Mouse (Mus musculus) lung, embryonic 15.5 days (tissue): Measurements from ENCODE around the gene Cdc25b. TPM values are rescaled to one million over a fixed set of nuclear protein-coding genes. Genes with fewer than 3 reads are reported as not detected.
A peak's percentile ranks its signal among the peaks of the same experiment; 100 is the strongest.

Source experiments
- ATAC-seq: fragments of 200-750 bp; cut with Nextera tagmentation; 2 replicates; pipeline ENCODE4 v1.8.0; 2017; ENCODE audit warnings: moderate number of reproducible peaks, borderline replicate concordance; ENCODE audit not compliant: low FRiP score, low TSS enrichment; ENCODE audit errors: extremely low read depth
- H3K27ac ChIP-seq: fragments of 300-500 bp; sonication (generic); 2 replicates; pipeline ENCODE4 v1.5.1; 2015; ENCODE audit warnings: moderate library complexity, mild to moderate bottlenecking, inconsistent platforms
- H3K27me3 ChIP-seq: fragments of 300-500 bp; sonication (generic); 2 replicates; pipeline ENCODE4 v1.6.1; 2015; ENCODE audit warnings: inconsistent platforms
- H3K36me3 ChIP-seq: fragments of 300-500 bp; sonication (generic); 2 replicates; pipeline ENCODE4 v1.6.1; 2015; ENCODE audit warnings: inconsistent platforms
- H3K4me1 ChIP-seq: fragments of 300-500 bp; sonication (generic); 2 replicates; pipeline ENCODE4 v1.6.1; 2015; ENCODE audit warnings: inconsistent platforms
- H3K4me2 ChIP-seq: fragments of 300-500 bp; sonication (generic); 2 replicates; pipeline ENCODE4 v1.6.1; 2015; ENCODE audit warnings: inconsistent platforms, mild to moderate bottlenecking, moderate library complexity
- H3K4me3 ChIP-seq: fragments of 300-500 bp; sonication (generic); 2 replicates; pipeline ENCODE4 v1.5.1; 2015; ENCODE audit warnings: mild to moderate bottlenecking, inconsistent platforms
- H3K9ac ChIP-seq: fragments of 300-500 bp; sonication (generic); 2 replicates; pipeline ENCODE4 v1.6.1; 2015; ENCODE audit warnings: inconsistent platforms
- H3K9me3 ChIP-seq: fragments of 300-500 bp; sonication (generic); 2 replicates; pipeline ENCODE4 v1.6.1; 2016; ENCODE audit warnings: inconsistent platforms
- WGBS: fragments of 180-500 bp; shearing (Covaris S2); methylation state at CpG from one replicate; pipeline ENCODE4 v1.1.7; 2015; 5-methylcytosine and 5-hydroxymethylcytosine counted together
- polyA plus RNA-seq: library from polyadenylated mRNA; unstranded; fragments of >200 nt; fragmentation: Nextera tagmentation; extraction: Ambion mirVana; gene quantifications from 2 replicates; pipeline ENCODE4 v1.2.1, GENCODE M21; 2015

Cdc25b gene
- polyA plus RNA-seq, 1 experiment from 2014 or later: 58.4 TPM

- H3K9me3 ChIP-seq: no peaks in the 10 kb centered on the region
- peaks cover 46% of the 10 kb centered on the region for H3K4me1 ChIP-seq
- H3K27ac ChIP-seq: peak overlapping the region; percentile 93
- H3K27me3 ChIP-seq: no peaks in the 10 kb centered on the region
- no peak for ATAC-seq
- H3K36me3 ChIP-seq: 0 out of 2 replicates have a peak, but pooled peaks cover 4% of the 10 kb centered on the region
- peak overlapping the region; percentile 88 for H3K9ac ChIP-seq
- 27% methylated on average over 26 of the region's 26 CpGs for WGBS
- H3K4me3 ChIP-seq: peak overlapping the region; percentile 77
- peak overlapping the region; percentile 91 for H3K4me2 ChIP-seq
Observed at GRCm38 (mm10) chr2:131178828-131179245, 7.9 kb upstream of the Cdc25b start.

- ATAC-seq: peak; percentile 21; the same call in 1 of the 2 replicates
- under 1% methylated on average over 63 of the region's 67 CpGs for WGBS
- Histone ChIP-seq H3K9me3 (no peaks in the 10 kb centered on the region), H3K9ac (peak overlapping the region; percentile 88), H3K27me3 (no peaks in the 10 kb centered on the region), H3K4me1 (peaks cover 42% of the 10 kb centered on the region), H3K36me3 (0 out of 2 replicates have a peak, but pooled peaks cover 4% of the 10 kb centered on the region), H3K27ac (peak overlapping the region; percentile 93), H3K4me3 (peak overlapping the region; percentile 77), H3K4me2 (peak overlapping the region; percentile 91)
Observed at GRCm38 (mm10) chr2:131179246-131179886, 7.4 kb upstream of the Cdc25b start.

GRCm38 (mm10) chr2:131179990-131180587 lies 6.7 kb upstream of the Cdc25b start, which contains the start of gene Cenpb:
TSS of gene Cenpb (minus strand) at chr2:131180067.
- 0 out of 2 replicates have a peak, but pooled peaks cover 4% of the 10 kb centered on the region for H3K36me3 ChIP-seq
- peaks cover 40% of the 10 kb centered on the region for H3K4me1 ChIP-seq
- no peaks in the 10 kb centered on the region for H3K9me3 ChIP-seq
- 5% methylated on average over 25 of the region's 57 CpGs for whole genome bisulfite sequencing
- H3K27ac ChIP-seq: peak within 1 kb of the TSS; percentile 93
- H3K4me2 ChIP-seq: peak within 1 kb of the TSS; percentile 91
- H3K4me3 ChIP-seq: peak within 1 kb of the TSS; percentile 77
- peak within 1 kb of the TSS; percentile 88 for H3K9ac ChIP-seq
- ATAC-seq: peak; percentile 87
- H3K27me3 ChIP-seq: no peaks in the 10 kb centered on the region

- no peaks in the 10 kb centered on the region for H3K9me3 ChIP-seq
- no peak for ATAC-seq
Observed at GRCm38 (mm10) chr2:131186343-131186742, 406 bp upstream of the Cdc25b start.

GRCm38 (mm10) chr2:131187602-131187922 lies 813 bp downstream of the Cdc25b start:
- peak overlapping the region; percentile 77 for H3K4me2 ChIP-seq
- H3K9ac ChIP-seq: peak overlapping the region; percentile 62
- peaks cover 12% of the 10 kb centered on the region for H3K36me3 ChIP-seq
- H3K27ac ChIP-seq: no peak overlapping the region
- no peak for ATAC-seq
- no peaks in the 10 kb centered on the region for H3K27me3 ChIP-seq
- H3K4me1 ChIP-seq: peaks cover 40% of the 10 kb centered on the region
- H3K4me3 ChIP-seq: peak overlapping the region; percentile 62
- WGBS: 26% methylated on average over 3 of the region's 3 CpGs
- H3K9me3 ChIP-seq: no peaks in the 10 kb centered on the region

More at GRCm38 (mm10) chr2:131186343-131186742, 406 bp upstream of the Cdc25b start:
- H3K27me3 ChIP-seq: no peaks in the 10 kb centered on the region
- peaks cover 1% of the 10 kb centered on the region; the same call in 1 of the 2 replicates for H3K36me3 ChIP-seq
- under 1% methylated on average over 14 of the region's 14 CpGs for WGBS
- H3K9ac ChIP-seq: peak overlapping the region; percentile 62
- peak overlapping the region; percentile 30; the same call in 1 of the 2 replicates for H3K27ac ChIP-seq
- H3K4me1 ChIP-seq: peaks cover 40% of the 10 kb centered on the region
- peak overlapping the region; percentile 62 for H3K4me3 ChIP-seq
- H3K4me2 ChIP-seq: peak overlapping the region; percentile 77

GRCm38 (mm10) chr2:131188311-131188710 lies 1.6 kb downstream of the Cdc25b start:
- H3K27me3 ChIP-seq: no peaks in the 10 kb centered on the region
- peak overlapping the region; percentile 62; the same call in 1 of the 2 replicates for H3K4me3 ChIP-seq
- no peak for ATAC-seq
- peaks cover 18% of the 10 kb centered on the region for H3K36me3 ChIP-seq
- peaks cover 40% of the 10 kb centered on the region for H3K4me1 ChIP-seq
- H3K9me3 ChIP-seq: no peaks in the 10 kb centered on the region
- H3K9ac ChIP-seq: no peak overlapping the region
- WGBS: 91% methylated on average over 5 of the region's 5 CpGs
- no peak overlapping the region for H3K27ac ChIP-seq
- peak overlapping the region; percentile 77; the same call in 1 of the 2 replicates for H3K4me2 ChIP-seq

- Histone ChIP-seq H3K27ac (peak overlapping the region; percentile 17; the same call in 1 of the 2 replicates), H3K4me2 (no peak overlapping the region), H3K9ac (no peak overlapping the region), H3K36me3 (peaks cover 32% of the 10 kb centered on the region), H3K4me1 (peaks cover 40% of the 10 kb centered on the region), H3K9me3 (no peaks in the 10 kb centered on the region), H3K27me3 (no peaks in the 10 kb centered on the region), H3K4me3 (no peak overlapping the region)
- 41% methylated on average over 5 of the region's 5 CpGs for WGBS
- no peak for ATAC-seq
Observed at GRCm38 (mm10) chr2:131189521-131190309, 3.0 kb downstream of the Cdc25b start.

- WGBS: 35% methylated on average over 10 of the region's 10 CpGs
- Histone ChIP-seq H3K27me3 (no peaks in the 10 kb centered on the region), H3K4me2 (no peak overlapping the region), H3K9ac (no peak overlapping the region), H3K4me3 (no peak overlapping the region), H3K36me3 (peaks cover 34% of the 10 kb centered on the region), H3K27ac (0 out of 2 replicates have a peak overlapping the region, but pooled peaks have one; percentile 3), H3K4me1 (peaks cover 40% of the 10 kb centered on the region), H3K9me3 (no peaks in the 10 kb centered on the region)
- no peak for ATAC-seq
Observed at GRCm38 (mm10) chr2:131190344-131191004, 3.7 kb downstream of the Cdc25b start.

- peaks cover 36% of the 10 kb centered on the region for H3K36me3 ChIP-seq
Observed at GRCm38 (mm10) chr2:131191005-131191390, 4.2 kb downstream of the Cdc25b start.

GRCm38 (mm10) chr2:131196606-131197316 lies 10.0 kb downstream of the Cdc25b start:
- peaks cover 56% of the 10 kb centered on the region for H3K36me3 ChIP-seq
- 86% methylated on average over 16 of the region's 16 CpGs for WGBS
- no peaks in the 10 kb centered on the region for H3K9me3 ChIP-seq
- H3K4me1 ChIP-seq: no peaks in the 10 kb centered on the region
- H3K27ac ChIP-seq: no peak overlapping the region
- H3K4me3 ChIP-seq: no peak overlapping the region
- ATAC-seq: 0 out of 2 replicates have a peak, but pooled peaks have one; percentile 25
- H3K4me2 ChIP-seq: no peak overlapping the region
- H3K27me3 ChIP-seq: no peaks in the 10 kb centered on the region
- H3K9ac ChIP-seq: no peak overlapping the region

More at GRCm38 (mm10) chr2:131191005-131191390, 4.2 kb downstream of the Cdc25b start:
- no peak for ATAC-seq
- H3K4me2 ChIP-seq: no peak overlapping the region
- 0 out of 2 replicates have a peak overlapping the region, but pooled peaks have one; percentile 3 for H3K27ac ChIP-seq
- 74% methylated on average over 7 of the region's 7 CpGs for WGBS
- no peaks in the 10 kb centered on the region for H3K9me3 ChIP-seq
- peaks cover 40% of the 10 kb centered on the region for H3K4me1 ChIP-seq
- no peak overlapping the region for H3K4me3 ChIP-seq
- no peaks in the 10 kb centered on the region for H3K27me3 ChIP-seq
- no peak overlapping the region for H3K9ac ChIP-seq

- Histone ChIP-seq H3K9ac (no peak overlapping the region), H3K4me1 (peaks cover 19% of the 10 kb centered on the region), H3K4me3 (no peak overlapping the region), H3K27me3 (no peaks in the 10 kb centered on the region), H3K27ac (no peak overlapping the region), H3K4me2 (no peak overlapping the region), H3K9me3 (no peaks in the 10 kb centered on the region), H3K36me3 (peaks cover 25% of the 10 kb centered on the region)
- WGBS: 64% methylated on average over 2 of the region's 2 CpGs
- ATAC-seq: no peak
Observed at GRCm38 (mm10) chr2:131200710-131201109, 14.0 kb downstream of the Cdc25b start.
